Comparison of ENCODE assay signal across 8 mouse cellular contexts in the genomic region with DNA sequence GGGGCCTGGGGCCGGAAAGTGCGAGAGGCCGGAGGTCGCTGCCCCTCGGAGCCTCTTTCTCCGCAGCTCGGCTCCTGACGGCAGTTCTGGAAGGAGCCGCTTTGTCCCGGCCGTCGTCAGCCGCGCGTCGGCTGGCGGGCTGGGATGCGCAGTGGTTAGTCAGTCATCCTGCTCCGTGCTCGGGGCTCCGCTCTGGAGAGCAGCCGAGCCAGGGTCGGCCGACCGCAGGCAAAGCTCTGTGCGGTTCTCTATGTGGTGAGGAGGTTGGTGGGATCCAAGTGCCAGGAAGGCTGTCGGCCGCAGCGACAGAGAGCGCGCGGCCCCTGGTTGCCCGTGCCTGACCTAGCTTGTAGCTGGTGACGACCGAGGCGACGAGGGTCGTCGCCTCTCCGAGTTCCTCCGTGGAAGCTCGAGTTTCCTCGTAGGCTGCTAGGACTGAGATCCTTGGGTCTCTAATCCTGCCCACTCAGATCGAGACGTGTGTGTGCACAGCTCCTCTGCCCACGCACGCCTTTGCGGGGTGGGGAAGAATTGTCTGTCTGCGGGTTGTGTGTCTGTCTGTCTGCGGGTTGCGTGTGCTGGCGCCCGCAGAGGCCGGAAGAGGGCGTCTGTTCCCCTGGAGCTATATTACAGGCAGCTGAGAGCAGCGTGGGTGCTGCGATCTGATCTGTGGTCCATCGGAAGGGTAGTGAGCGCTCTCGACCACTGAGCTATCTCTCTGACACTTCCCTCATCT. TPM values are rescaled to one million over a fixed set of nuclear protein-coding genes. Genes with fewer than 3 reads are reported as not detected.
DNase-seq lines count a peak whose midpoint lies in the region; ATAC-seq and TF ChIP-seq lines count a peak whose summit lies in the region.

No protein-coding gene starts in this region.

- peak overlapping the region; percentile 92 for H3K27ac ChIP-seq in hindbrain, embryonic 15.5 days (replicated peaks)
- H3K27ac ChIP-seq in liver, adult 2 months (replicated peaks; ENCODE audit: insufficient read depth, low read depth, low read length), result peak overlapping the region; percentile 45
- peak overlapping the region; percentile 86 for H3K27ac ChIP-seq in midbrain, embryonic 15.5 days
- H3K27ac ChIP-seq in stomach, embryonic 15.5 days, result peak overlapping the region; percentile 91

- H3K4me2 ChIP-seq in hindbrain, embryonic 15.5 days, result peak overlapping the region; percentile 92
- peak overlapping the region; percentile 87 for H3K4me2 ChIP-seq in midbrain, embryonic 15.5 days
- peak overlapping the region; percentile 92 for H3K4me2 ChIP-seq in stomach, embryonic 15.5 days

- no peaks in the 10 kb centered on the region for H3K9me3 ChIP-seq in hindbrain, embryonic 15.5 days
- no peaks in the 10 kb centered on the region for H3K9me3 ChIP-seq in midbrain, embryonic 15.5 days
- H3K9me3 ChIP-seq in stomach, embryonic 15.5 days, result no peaks in the 10 kb centered on the region

- no peak for TF ChIP-seq POLR2A in liver, adult 2 months (IDR thresholded peaks at IDR 0.05; ENCODE audit: extremely low read depth, insufficient read depth, low read length)

- WGBS in hindbrain, embryonic 15.5 days, result 2% methylated on average over 52 of the region's 60 CpGs
- 2% methylated on average over 60 of the region's 60 CpGs for WGBS in liver, adult 2 months
- 2% methylated on average over 60 of the region's 60 CpGs for WGBS in midbrain, embryonic 15.5 days
- 3% methylated on average over 60 of the region's 60 CpGs for WGBS in stomach, embryonic 15.5 days

- peak; percentile 52 for TF ChIP-seq CTCF in liver, adult 2 months (IDR thresholded peaks at IDR 0.05; ENCODE audit: low read depth, low read length)

- intact Hi-C loops in heart, postnatal 25 days (cut with DNase I), result no loop called here

- DNase-seq in heart, adult 11 months, result peak; percentile 84
- no peak for DNase-seq in heart, postnatal 25 days (ENCODE audit: low spot score)
- peak; percentile 31 for DNase-seq in adipocyte (ENCODE audit: low spot score)
- peak; percentile 13 for DNase-seq in liver, adult 2 months (ENCODE audit: extremely low read depth, low read depth, low spot score)

- H3K27me3 ChIP-seq in hindbrain, embryonic 15.5 days, result no peaks in the 10 kb centered on the region
- H3K27me3 ChIP-seq in liver, adult 2 months (ENCODE audit: control insufficient read depth, insufficient read depth, low read length), result no peaks in the 10 kb centered on the region
- no peaks in the 10 kb centered on the region for H3K27me3 ChIP-seq in midbrain, embryonic 15.5 days (replicated peaks)
- H3K27me3 ChIP-seq in stomach, embryonic 15.5 days (replicated peaks), result no peaks in the 10 kb centered on the region

- peak; percentile 65 for ATAC-seq in erythroblast, adult 5-6 weeks (replicated peaks; ENCODE audit: low FRiP score, poor library complexity, severe bottlenecking)
- ATAC-seq in hindbrain, embryonic 15.5 days (ENCODE audit: low FRiP score, low read depth), result peak; percentile 85
- ATAC-seq in midbrain, embryonic 15.5 days (replicated peaks), result peak; percentile 75
- peak; percentile 58 for ATAC-seq in stomach, embryonic 15.5 days (ENCODE audit: insufficient read depth, low FRiP score, low read depth)

- peak overlapping the region; percentile 100 for H3K4me3 ChIP-seq in hindbrain, embryonic 15.5 days
- peak overlapping the region; percentile 70 for H3K4me3 ChIP-seq in liver, adult 2 months (ENCODE audit: insufficient read depth, low read depth, low read length)
- peak overlapping the region; percentile 92 for H3K4me3 ChIP-seq in midbrain, embryonic 15.5 days
- peak overlapping the region; percentile 99 for H3K4me3 ChIP-seq in stomach, embryonic 15.5 days (replicated peaks)

- peak overlapping the region; percentile 89 for H3K9ac ChIP-seq in hindbrain, embryonic 15.5 days
- peak overlapping the region; percentile 83 for H3K9ac ChIP-seq in liver, adult 2 months (ENCODE audit: low read depth, low read length)
- H3K9ac ChIP-seq in midbrain, embryonic 15.5 days, result peak overlapping the region; percentile 85
- peak overlapping the region; percentile 98 for H3K9ac ChIP-seq in stomach, embryonic 15.5 days

- peaks cover 9% of the 10 kb centered on the region for H3K79me2 ChIP-seq in liver, adult 2 months (ENCODE audit: control insufficient read depth, insufficient read depth, low read length)

- peaks cover 27% of the 10 kb centered on the region for H3K4me1 ChIP-seq in hindbrain, embryonic 15.5 days (replicated peaks)
- peaks cover 3% of the 10 kb centered on the region for H3K4me1 ChIP-seq in liver, adult 2 months (ENCODE audit: control insufficient read depth, insufficient read depth, low read length)
- peaks cover 25% of the 10 kb centered on the region for H3K4me1 ChIP-seq in midbrain, embryonic 15.5 days
- peaks cover 8% of the 10 kb centered on the region; the same call in 1 of the 2 replicates for H3K4me1 ChIP-seq in stomach, embryonic 15.5 days

- H3K36me3 ChIP-seq in hindbrain, embryonic 15.5 days, result no peaks in the 10 kb centered on the region
- H3K36me3 ChIP-seq in liver, adult 2 months (ENCODE audit: control insufficient read depth, insufficient read depth, low read length), result peaks cover 2% of the 10 kb centered on the region; the same call in 1 of the 2 replicates
- no peaks in the 10 kb centered on the region for H3K36me3 ChIP-seq in midbrain, embryonic 15.5 days (replicated peaks)
- H3K36me3 ChIP-seq in stomach, embryonic 15.5 days, result no peaks in the 10 kb centered on the region

RNA-seq across cellular contexts. Expression of a gene that starts 0.6 kb away (rescaled TPM):
- total RNA-seq in heart, postnatal 25 days (2021), result 10 to 100 TPM; 30.0 to 31.1 TPM
- total RNA-seq in erythroblast, adult 5-6 weeks (2015; ENCODE audit: low replicate concordance), result 66.9 and 73.1 TPM in 2 replicates
- 76.3 and 79.9 TPM in 2 replicates for total RNA-seq in erythroblast, adult 5-6 weeks (2017; ENCODE audit: low replicate concordance)
- 129 and 137 TPM in 2 replicates for polyA plus RNA-seq in hindbrain, embryonic 15.5 days (2015; fragmentation: Nextera tagmentation; extraction: Ambion mirVana)
- 39.8 and 50.9 TPM in 2 replicates for total RNA-seq in liver, adult 2 months (2014; rRNA removed)
- polyA plus RNA-seq in liver, adult 2 months (2012; rRNA removed), result 9.1 and 10.3 TPM in 2 replicates
- polyA plus RNA-seq in midbrain, embryonic 15.5 days (2015; fragmentation: Nextera tagmentation; extraction: Ambion mirVana), result 145 and 148 TPM in 2 replicates
- polyA plus RNA-seq in stomach, embryonic 15.5 days (2015; fragmentation: Nextera tagmentation; extraction: Ambion mirVana), result 143 and 144 TPM in 2 replicates

RNA-seq across cellular contexts. Expression of a gene that starts 26.0 kb away (rescaled TPM):
- 10 to 100 TPM; 21.8 to 28.5 TPM for total RNA-seq in heart, postnatal 25 days (2021)
- total RNA-seq in erythroblast, adult 5-6 weeks (2015; ENCODE audit: low replicate concordance), result 29.3 TPM in 1 of 2 replicates, not detected in the other
- total RNA-seq in erythroblast, adult 5-6 weeks (2017; ENCODE audit: low replicate concordance), result 0.51 and 28.7 TPM in 2 replicates
- 44.7 and 49.8 TPM in 2 replicates for polyA plus RNA-seq in hindbrain, embryonic 15.5 days (2015; fragmentation: Nextera tagmentation; extraction: Ambion mirVana)
- 27.8 and 36.3 TPM in 2 replicates for total RNA-seq in liver, adult 2 months (2014; rRNA removed)
- polyA plus RNA-seq in liver, adult 2 months (2012; rRNA removed), result 23.0 and 26.4 TPM in 2 replicates
- 56.1 and 61.1 TPM in 2 replicates for polyA plus RNA-seq in midbrain, embryonic 15.5 days (2015; fragmentation: Nextera tagmentation; extraction: Ambion mirVana)
- polyA plus RNA-seq in stomach, embryonic 15.5 days (2015; fragmentation: Nextera tagmentation; extraction: Ambion mirVana), result 48.6 and 53.1 TPM in 2 replicates

RNA-seq across cellular contexts. Expression of a gene that starts 56.0 kb away (rescaled TPM):
- total RNA-seq in heart, postnatal 25 days (2021), result 100 to 1,000 TPM; 102 to 112 TPM
- not detected in 2 replicates for total RNA-seq in erythroblast, adult 5-6 weeks (2015; ENCODE audit: low replicate concordance)
- 0.56 TPM in 1 of 2 replicates, not detected in the other for total RNA-seq in erythroblast, adult 5-6 weeks (2017; ENCODE audit: low replicate concordance)
- polyA plus RNA-seq in hindbrain, embryonic 15.5 days (2015; fragmentation: Nextera tagmentation; extraction: Ambion mirVana), result 29.6 and 34.4 TPM in 2 replicates
- total RNA-seq in liver, adult 2 months (2014; rRNA removed), result 30.9 and 32.2 TPM in 2 replicates
- 18.4 and 24.6 TPM in 2 replicates for polyA plus RNA-seq in liver, adult 2 months (2012; rRNA removed)
- polyA plus RNA-seq in midbrain, embryonic 15.5 days (2015; fragmentation: Nextera tagmentation; extraction: Ambion mirVana), result 21.8 and 24.6 TPM in 2 replicates
- polyA plus RNA-seq in stomach, embryonic 15.5 days (2015; fragmentation: Nextera tagmentation; extraction: Ambion mirVana), result 37.9 and 50.0 TPM in 2 replicates

Comparison
In these comparisons a context has a peak if more than half of its experiments do, and no peak if none do; other contexts are left out.
1. RNA of a gene that starts 0.6 kb away (polyA plus RNA-seq): 145 to 148 TPM in midbrain, embryonic 15.5 days, 143 to 144 TPM in stomach, embryonic 15.5 days and 129 to 137 TPM in hindbrain, embryonic 15.5 days; 9.1 to 10.3 TPM in liver, adult 2 months; every median in the first group is over 10 times any median in the second.
2. Peak in every context shown above with its lines, with median percentiles within 50 percentile points of each other: ATAC-seq, H3K27ac ChIP-seq, H3K4me2 ChIP-seq, H3K4me3 ChIP-seq and H3K9ac ChIP-seq.